Mouse (Mus musculus): ENCODE data around the gene Plagl1. TPM values are rescaled to one million over a fixed set of nuclear protein-coding genes. Genes with fewer than 3 reads are reported as not detected.

Gene Plagl1
- polyA plus RNA-seq (2012): 0.01 TPM in 1 of 2 replicates, not detected in the other

DNA sequence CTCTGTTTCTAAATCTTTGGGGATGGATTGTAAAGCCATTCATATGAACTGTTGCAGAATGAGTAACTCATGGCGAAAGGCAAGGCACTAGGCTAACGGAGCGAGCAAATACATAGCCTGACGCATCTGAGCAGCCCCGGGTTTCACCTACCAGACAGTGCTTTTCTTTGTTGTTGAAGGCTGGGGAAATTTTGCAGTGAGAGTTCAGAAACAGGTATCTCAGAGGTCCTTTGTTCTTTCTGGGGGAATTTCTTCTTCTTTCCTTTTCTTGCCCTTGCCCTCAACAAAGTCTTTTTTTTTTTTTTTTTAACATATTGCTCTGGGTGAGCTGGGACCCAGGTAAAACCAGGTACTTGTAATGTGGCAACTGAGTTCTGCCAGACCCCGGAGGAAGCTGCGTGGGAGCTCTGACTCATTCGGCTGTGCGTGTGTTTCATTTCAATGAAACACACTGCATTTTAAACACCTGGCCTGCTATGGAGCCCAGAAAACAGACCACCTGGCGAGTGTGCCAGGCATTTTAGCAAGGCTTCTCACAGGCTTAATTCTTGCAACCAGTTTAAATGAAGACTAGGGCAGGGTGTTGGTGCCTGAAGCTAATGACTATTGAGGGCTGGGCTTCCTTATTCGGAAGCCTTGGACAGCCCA is at the start of gene Plagl1:
Gene Plagl1 (plus strand): TSS at position 484 of the 648 bp plus-strand sequence.
- no peak for TF ChIP-seq GATA1 (IDR thresholded peaks at IDR 0.05; ENCODE audit: low read length)

DNA sequence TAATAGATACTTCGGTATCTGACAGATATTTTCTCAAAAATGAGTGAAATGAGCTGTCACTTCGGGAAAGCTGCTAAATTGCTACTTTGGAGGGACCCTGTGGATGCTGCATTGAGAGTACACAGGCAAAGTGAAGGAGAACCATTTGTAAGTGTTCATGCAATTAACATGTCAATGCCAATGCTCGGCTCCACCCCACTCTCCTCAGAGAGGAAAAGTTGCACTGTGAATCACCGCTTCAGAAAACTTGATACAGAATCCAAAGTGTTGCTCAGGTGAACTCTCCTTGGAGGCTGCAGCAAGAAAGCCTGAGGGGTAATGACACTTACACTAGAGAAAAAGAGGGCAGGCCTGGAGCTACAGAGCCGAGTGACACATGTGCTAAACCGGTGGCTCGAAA is 46.3 kb upstream of the Plagl1 start:
- TF ChIP-seq GATA1 (IDR thresholded peaks at IDR 0.05; ENCODE audit: low read length): no peak

DNA sequence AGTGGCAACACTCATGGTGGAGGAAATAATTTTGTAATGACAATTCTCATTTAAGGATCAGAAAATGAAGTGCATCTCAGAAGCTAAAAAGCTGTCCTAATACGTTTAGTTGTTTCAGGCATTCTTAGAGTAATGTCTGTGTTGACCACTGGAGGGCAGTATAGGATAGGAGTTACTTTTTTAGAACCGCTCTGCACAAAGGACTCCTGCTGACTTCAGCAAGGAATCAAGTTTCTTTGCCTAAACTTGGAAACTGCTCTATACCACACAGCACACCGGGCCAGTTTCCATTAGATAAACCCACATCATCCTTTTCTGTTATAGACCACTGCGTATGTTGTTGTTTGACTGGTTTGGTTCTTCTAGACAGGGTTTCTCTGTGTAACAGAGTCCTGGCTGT is 43.7 kb upstream of the Plagl1 start:
- no peak for TF ChIP-seq GATA1 (IDR thresholded peaks at IDR 0.05; ENCODE audit: low read length)

GRCm38 (mm10) chr10:13018510-13018909 is 41.8 kb upstream of the Plagl1 start:
- TF ChIP-seq GATA1 (IDR thresholded peaks at IDR 0.05; ENCODE audit: low read length): no peak

GRCm38 (mm10) chr10:13019026-13019425 is 41.3 kb upstream of the Plagl1 start:
- TF ChIP-seq GATA1 (IDR thresholded peaks at IDR 0.05; ENCODE audit: low read length): no peak

GRCm38 (mm10) chr10:13022103-13022502 is 38.2 kb upstream of the Plagl1 start:
- TF ChIP-seq GATA1 (IDR thresholded peaks at IDR 0.05; ENCODE audit: low read length): no peak

GRCm38 (mm10) chr10:13027702-13028101 is 32.6 kb upstream of the Plagl1 start:
- no peak for TF ChIP-seq GATA1 (IDR thresholded peaks at IDR 0.05; ENCODE audit: low read length)

DNA sequence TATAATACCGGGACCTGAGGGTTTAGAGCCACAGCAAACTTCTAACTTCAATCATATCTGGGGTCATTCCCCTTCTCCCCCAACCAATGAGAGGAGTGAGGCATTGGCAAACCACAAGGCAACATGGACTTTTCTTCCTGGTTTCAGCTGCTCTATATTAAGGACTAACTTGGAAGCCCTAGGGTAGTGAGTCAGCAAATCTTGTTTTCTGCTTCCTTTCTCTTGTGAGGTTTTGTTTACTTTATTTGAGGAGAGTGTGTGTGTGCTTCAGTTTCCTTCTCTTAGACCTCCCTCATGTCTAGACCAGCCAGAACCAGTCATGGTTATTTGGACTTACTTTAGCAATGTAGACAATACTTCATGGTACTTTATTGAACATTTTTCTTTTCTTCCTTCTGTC is 32.1 kb upstream of the Plagl1 start:
- no peak for TF ChIP-seq GATA1 (IDR thresholded peaks at IDR 0.05; ENCODE audit: low read length)

GRCm38 (mm10) chr10:13029416-13029815 is 30.9 kb upstream of the Plagl1 start:
- TF ChIP-seq GATA1 (IDR thresholded peaks at IDR 0.05; ENCODE audit: low read length): no peak

- TF ChIP-seq GATA1 (IDR thresholded peaks at IDR 0.05; ENCODE audit: low read length): no peak
These were observed 25.0 kb upstream of the Plagl1 start for GRCm38 (mm10) chr10:13035270-13035669.

GRCm38 (mm10) chr10:13039637-13040174 is 20.6 kb upstream of the Plagl1 start:
- peak; percentile 88 for TF ChIP-seq GATA1 (IDR thresholded peaks at IDR 0.05; ENCODE audit: low read length)

GRCm38 (mm10) chr10:13044659-13045058 is 15.6 kb upstream of the Plagl1 start:
- no peak for TF ChIP-seq GATA1 (IDR thresholded peaks at IDR 0.05; ENCODE audit: low read length)

DNA sequence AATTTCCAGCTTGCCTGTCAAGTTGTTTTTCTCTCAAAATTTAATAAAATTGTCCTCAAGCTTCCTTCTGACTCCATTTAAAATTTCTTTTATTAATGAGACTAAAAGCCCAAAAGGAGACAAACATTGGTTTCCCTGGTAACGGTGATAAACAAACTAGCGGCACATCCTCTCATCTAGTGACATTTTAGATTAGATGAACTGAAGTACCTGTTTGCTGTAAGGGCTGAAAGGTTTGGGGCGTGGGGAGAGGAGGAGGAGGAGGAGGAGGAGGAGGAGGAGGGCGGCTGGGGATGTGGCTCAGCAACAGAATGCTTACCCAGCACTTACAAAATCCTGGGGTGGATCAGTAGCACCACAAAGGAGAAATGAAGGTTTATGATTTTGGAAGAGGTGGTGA is 12.5 kb upstream of the Plagl1 start:
- no peak for TF ChIP-seq GATA1 (IDR thresholded peaks at IDR 0.05; ENCODE audit: low read length)

- no peak for TF ChIP-seq GATA1 (IDR thresholded peaks at IDR 0.05; ENCODE audit: low read length)
These were observed 3.4 kb upstream of the Plagl1 start for GRCm38 (mm10) chr10:13056863-13057381.

DNA sequence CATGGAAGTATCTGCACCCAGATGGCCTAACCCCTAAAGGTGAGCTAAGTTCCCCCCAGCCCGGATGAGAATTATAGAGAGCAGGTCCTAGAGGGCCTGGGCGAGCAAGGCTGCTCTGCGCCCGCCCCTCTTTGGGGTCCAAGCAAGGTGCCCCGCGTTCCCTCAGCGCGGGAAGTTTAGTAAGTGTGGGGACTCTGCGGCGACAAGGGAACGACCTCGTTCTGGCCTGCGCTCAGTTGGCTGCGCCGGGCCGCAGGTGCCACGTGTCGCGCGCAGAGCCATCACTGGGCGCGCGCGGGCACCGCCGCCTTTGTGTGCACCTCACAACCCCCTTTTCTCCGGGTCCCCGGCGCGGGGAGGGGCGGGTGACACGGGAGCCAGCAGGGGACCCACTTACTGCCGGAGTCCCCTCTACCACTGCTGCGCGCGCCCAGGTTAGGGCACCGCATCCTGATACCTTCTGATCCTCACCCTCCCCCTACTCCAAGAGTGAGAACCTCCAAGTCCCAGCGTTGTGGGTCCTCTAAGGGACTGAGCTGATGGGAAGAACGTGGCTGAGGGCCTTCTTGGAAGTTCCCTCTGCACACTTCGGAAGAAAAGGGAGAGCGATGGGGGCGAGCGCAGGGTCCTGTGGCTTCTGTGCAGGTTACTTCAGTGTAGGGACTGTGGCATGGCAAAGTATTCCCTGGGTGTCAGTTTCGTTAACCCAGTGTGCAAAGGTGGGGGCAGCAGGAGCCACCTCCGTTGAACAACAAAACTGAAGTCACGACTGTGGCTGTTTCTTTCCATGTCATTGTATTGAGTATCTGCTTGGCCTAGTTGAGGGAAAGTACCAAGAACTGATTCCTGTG is 742 bp downstream of the Plagl1 start:
- TF ChIP-seq GATA1 (IDR thresholded peaks at IDR 0.05; ENCODE audit: low read length): no peak

GRCm38 (mm10) chr10:13062373-13062772 is 2.1 kb downstream of the Plagl1 start:
- no peak for TF ChIP-seq GATA1 (IDR thresholded peaks at IDR 0.05; ENCODE audit: low read length)

Measured in G1E-ER4 (cell line).